Mouse (Mus musculus) skeletal muscle tissue, adult 2 months (tissue): ENCODE results near the gene Pdyn.

Source experiments
- DNase-seq: peaks from one replicate; pipeline ENCODE4 v3.0.0-alpha.2; 2012; ENCODE audit warnings: low read depth, low spot score

Gene Pdyn

GRCm38 (mm10) chr2:129654233-129654950 lies 45.3 kb downstream of the Pdyn start:
- no peak for DNase-seq

- no peak for DNase-seq
These were observed 46.0 kb downstream of the Pdyn start for GRCm38 (mm10) chr2:129653632-129654031.

- no peak for DNase-seq
These were observed 47.0 kb downstream of the Pdyn start for GRCm38 (mm10) chr2:129652616-129653015.
